Mouse (Mus musculus) kidney, adult 2 months (tissue): ENCODE results near the gene Cdh6.

Experiments
- CTCF ChIP-seq: fragments of 200-500 bp; conservative IDR thresholded peaks from 2 replicates; pipeline ENCODE4 v1.5.1; 2011; ENCODE audit warnings: low read depth, mild to moderate bottlenecking, control low read depth, low read length, moderate library complexity, mixed read lengths; ENCODE audit not compliant: insufficient read depth, insufficient read length
- POLR2A ChIP-seq: fragments of 200-500 bp; IDR thresholded peaks from one replicate; pipeline ENCODE4 v1.6.1; 2011; ENCODE audit warnings: low read depth, low read length, control low read depth

- no peak for TF ChIP-seq CTCF
- TF ChIP-seq POLR2A = no peak
Observed at GRCm38 (mm10) chr15:13181430-13181829, 8.0 kb upstream of the Cdh6 start.
